Mouse (Mus musculus): ENCODE results near the gene Slc2a6. TPM values are rescaled to one million over a fixed set of nuclear protein-coding genes. Genes with fewer than 3 reads are reported as not detected.

The Slc2a6 gene
- 1 to 10 TPM; 3.2 to 6.0 (median 3.5) TPM for polyA plus RNA-seq (2017; shearing (Covaris generic))

GRCm38 (mm10) chr2:27027618-27028436 lies at the start of gene Slc2a6:
Slc2a6 (minus strand) TSS chr2:27027998.
- peak; percentile 100 for ATAC-seq

DNA sequence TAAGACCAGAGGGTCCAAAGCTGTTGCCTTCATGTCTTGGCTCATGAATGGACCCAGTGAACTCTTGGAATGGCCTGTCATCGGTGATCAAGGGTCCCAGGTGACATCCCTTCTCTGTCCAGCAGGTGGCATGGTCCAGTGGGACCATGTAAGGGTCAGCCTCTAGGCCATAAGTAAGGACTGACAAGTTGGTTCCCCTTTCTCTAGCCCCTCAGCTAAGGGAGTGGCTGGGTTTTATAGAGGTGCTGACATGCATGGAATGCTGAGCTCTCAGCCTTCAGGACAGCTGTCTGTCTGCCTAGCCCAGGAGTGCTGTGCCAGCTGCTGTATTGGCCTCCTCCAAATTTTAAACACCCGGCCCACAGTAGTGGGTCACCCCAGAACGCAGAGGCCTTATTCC lies 47.7 kb upstream of the Slc2a6 start:
- ATAC-seq: no peak

GRCm38 (mm10) chr2:27074804-27075203 lies 47.0 kb upstream of the Slc2a6 start:
- no peak for ATAC-seq

- no peak for ATAC-seq
Measured at GRCm38 (mm10) chr2:27073407-27073806, 45.6 kb upstream of the Slc2a6 start.

- ATAC-seq: no peak
Measured at GRCm38 (mm10) chr2:27071978-27072377, 44.2 kb upstream of the Slc2a6 start, which contains the start of gene Mymk. Mymk (minus strand) TSS chr2:27072179.

- no peak for ATAC-seq
Measured at GRCm38 (mm10) chr2:27071137-27071536, 43.3 kb upstream of the Slc2a6 start.

- ATAC-seq: no peak
Measured at GRCm38 (mm10) chr2:27070247-27070813, 42.5 kb upstream of the Slc2a6 start.

DNA sequence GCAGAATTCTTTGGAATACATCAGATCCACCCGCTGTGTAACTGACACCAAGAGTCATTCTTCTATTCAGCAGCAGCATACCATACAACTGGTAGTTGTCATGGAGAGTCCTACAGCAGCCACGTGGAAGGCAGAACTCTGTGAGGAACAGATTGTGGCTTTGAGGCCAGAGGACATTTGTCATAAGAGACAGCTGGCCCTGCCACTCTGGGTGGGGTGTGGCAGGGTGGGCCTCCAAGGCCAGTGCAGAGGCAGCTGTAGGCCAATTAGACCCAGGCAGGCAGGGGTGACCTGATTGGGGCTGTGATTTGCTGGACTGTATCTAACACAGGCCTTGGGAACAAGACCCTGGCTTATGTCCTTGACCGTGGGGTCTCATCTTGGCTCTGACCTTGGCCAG lies 41.8 kb upstream of the Slc2a6 start:
- no peak for ATAC-seq

DNA sequence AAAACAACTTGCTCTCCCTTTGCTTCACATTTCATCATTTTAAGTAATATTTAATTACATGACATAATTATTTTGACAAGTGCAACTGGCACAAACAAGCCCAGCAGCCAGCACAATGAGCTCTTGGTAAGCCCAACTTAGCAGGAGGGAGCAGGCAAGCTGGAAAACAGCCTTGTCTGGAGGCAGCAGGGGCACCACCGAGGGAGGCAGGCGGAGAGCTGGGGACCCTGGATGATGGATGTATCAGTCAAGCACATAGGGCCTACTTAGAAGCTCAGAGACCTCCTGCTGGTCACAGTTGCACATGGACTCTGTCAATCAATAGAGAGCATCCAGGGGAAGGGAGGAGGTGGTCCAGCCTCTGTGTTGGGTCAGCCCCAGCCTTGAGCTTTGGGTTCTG lies 40.2 kb upstream of the Slc2a6 start:
- no peak for ATAC-seq

DNA sequence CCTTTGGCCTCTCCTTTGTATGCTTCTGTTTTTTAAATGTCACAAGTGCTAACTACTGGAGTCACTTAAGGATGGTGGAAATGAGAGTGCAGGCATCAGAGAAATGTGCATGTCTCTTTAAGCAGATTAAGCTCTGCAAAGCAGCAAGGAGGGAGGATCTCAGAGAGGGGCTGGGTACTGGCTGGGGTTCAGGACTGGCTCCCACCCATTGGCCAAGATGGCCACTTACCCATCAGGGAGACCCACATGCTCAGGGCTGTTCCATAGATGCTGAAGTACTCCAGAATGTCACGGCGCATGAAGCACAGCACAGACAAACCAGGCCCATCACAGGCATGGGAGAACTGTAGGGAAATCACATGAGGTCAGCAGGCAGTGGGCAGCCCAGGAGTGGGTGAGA lies 39.3 kb upstream of the Slc2a6 start:
- no peak for ATAC-seq

- ATAC-seq: no peak
Measured at GRCm38 (mm10) chr2:27059187-27059586, 31.4 kb upstream of the Slc2a6 start.

GRCm38 (mm10) chr2:27058751-27059150 lies 31.0 kb upstream of the Slc2a6 start:
- ATAC-seq: no peak

GRCm38 (mm10) chr2:27058251-27058650 lies 30.5 kb upstream of the Slc2a6 start:
- ATAC-seq: no peak

GRCm38 (mm10) chr2:27049408-27049807 lies 21.6 kb upstream of the Slc2a6 start:
- no peak for ATAC-seq

- no peak for ATAC-seq
Measured at GRCm38 (mm10) chr2:27045979-27046770, 18.4 kb upstream of the Slc2a6 start.

DNA sequence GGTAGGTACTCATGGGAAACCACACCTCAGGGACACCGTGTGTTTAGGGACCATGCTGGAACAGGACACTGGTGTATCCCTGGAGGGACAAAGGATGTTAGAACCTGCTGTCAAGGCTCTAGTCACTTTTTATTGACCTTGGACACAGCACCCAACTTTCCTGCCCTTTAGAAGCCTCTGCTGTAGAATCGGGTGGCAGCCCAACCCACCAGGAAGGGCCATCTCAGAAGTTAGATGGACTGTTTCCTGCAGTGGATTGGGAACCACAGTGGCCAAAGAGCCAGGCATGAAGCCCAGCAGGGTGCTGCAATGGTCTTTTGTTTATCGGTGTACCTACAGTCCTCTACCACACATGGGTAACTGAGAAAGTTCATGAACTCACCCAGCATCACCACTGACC lies 16.8 kb upstream of the Slc2a6 start:
- ATAC-seq: no peak

DNA sequence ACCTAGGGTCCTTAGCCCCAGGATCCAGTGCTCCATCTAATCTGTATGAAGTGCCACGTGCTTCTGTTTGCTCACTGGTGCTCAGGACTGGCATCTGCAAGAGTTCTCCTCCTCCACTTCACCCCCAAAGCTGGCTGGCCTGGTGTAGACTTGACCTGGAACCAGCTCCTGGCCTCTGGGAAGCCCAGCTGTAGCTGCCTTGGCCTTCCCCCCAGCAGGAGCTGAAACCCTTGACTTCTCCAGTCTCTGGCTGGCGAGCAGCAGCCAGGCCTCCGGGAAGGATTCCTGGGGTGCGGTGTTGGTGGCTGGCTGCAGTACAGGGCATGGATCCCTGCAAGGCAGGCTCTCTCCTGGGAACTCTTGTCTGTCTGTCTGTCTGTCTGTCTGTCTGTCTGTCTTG lies 16.4 kb upstream of the Slc2a6 start:
- ATAC-seq: no peak

- no peak for ATAC-seq
Measured at GRCm38 (mm10) chr2:27043461-27043860, 15.7 kb upstream of the Slc2a6 start.

DNA sequence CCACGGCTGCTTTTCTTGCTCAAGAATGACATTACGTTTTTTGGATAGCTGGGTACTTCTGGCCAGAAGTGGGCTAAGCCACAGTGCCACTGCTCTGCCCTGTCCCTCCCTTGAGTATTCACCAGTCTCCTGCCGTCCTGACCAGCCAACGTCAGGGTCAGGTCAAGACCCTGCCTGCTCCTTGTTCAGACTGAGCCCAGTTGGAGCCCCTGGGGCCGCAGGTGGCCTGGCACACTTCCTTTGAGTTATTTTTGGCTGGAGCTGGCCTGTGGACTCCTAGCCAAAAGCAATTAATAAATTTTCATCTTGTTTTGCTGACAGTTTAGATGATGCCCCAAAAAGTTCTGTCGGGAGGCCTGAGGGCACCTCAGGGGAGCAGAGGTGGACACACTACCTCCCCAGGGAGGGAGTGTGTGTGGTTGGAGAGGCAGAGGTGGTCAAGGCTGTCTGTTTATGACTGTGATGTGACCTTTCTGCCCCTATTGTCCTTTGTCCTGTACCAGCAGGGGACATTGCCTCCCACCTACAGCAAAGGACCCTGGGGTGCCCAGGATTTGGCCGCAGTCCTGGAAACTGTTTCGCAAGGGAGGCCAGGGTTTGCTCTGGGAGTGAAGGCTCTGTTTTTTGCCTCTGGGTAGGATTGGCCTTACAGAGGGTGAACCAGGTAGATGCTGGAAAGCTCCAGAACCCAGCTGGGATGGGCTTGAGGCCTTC lies 14.5 kb upstream of the Slc2a6 start:
- ATAC-seq: no peak

GRCm38 (mm10) chr2:27039286-27039685 lies 11.5 kb upstream of the Slc2a6 start:
- ATAC-seq: no peak

DNA sequence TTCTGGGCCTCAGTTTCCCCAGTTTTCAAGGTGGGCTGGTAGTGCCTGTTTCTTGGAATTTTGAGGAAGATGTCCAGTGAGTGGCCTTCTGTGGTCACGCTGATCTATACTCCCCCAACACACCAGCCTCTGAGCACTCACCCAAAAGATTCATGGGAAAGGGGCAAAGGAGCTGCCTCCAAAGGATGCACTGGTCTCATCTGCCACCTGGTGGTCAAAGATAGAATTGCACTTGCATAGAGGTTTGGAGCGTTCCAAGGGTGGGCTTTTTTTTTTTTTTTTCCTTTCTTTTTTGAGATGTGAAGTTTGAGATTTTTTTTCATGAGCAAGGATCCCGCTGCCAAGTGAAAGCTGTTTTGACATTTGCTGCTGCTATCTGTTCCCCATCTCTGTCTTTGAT lies 10.8 kb upstream of the Slc2a6 start:
- no peak for ATAC-seq

GRCm38 (mm10) chr2:27037008-27037407 lies 9.2 kb upstream of the Slc2a6 start:
- ATAC-seq: no peak

DNA sequence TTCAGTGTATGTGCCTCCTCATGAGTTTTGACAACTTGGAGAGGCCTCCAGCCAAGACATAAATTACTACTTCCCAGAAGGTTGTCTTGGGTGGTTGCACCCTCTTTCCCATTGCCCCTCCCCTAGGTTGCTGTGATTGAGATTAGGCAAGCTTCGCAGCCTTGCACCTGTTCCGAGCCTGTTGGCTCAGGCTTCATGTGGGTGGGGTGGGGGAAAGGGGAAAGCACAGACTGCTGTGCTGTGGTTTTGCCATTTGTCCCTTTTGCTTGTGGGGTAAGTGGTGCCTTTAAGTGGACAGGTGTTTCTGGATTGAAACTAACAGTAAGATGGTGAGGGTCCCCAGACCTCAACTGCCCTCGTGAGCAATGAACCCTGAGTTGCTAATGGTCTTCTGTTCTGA lies 8.2 kb upstream of the Slc2a6 start:
- no peak for ATAC-seq
